Mouse (Mus musculus) hindlimb bud, embryonic 11.5 days (tissue): ENCODE measurements at regions not wholly inside any gene's neighbourhood (a gene's known extent, or its start where the extent isn't known, plus 50 kb on each side); places are given as distances from the start of the nearest gene placed in this dataset.
A peak's percentile ranks its signal among the peaks of the same experiment; 100 is the strongest.

Experiments
- DNase-seq: peaks from one replicate; pipeline ENCODE4 v3.0.0-alpha.2; 2012; ENCODE audit warnings: low read depth, low spot score; ENCODE audit errors: extremely low spot score

DNA sequence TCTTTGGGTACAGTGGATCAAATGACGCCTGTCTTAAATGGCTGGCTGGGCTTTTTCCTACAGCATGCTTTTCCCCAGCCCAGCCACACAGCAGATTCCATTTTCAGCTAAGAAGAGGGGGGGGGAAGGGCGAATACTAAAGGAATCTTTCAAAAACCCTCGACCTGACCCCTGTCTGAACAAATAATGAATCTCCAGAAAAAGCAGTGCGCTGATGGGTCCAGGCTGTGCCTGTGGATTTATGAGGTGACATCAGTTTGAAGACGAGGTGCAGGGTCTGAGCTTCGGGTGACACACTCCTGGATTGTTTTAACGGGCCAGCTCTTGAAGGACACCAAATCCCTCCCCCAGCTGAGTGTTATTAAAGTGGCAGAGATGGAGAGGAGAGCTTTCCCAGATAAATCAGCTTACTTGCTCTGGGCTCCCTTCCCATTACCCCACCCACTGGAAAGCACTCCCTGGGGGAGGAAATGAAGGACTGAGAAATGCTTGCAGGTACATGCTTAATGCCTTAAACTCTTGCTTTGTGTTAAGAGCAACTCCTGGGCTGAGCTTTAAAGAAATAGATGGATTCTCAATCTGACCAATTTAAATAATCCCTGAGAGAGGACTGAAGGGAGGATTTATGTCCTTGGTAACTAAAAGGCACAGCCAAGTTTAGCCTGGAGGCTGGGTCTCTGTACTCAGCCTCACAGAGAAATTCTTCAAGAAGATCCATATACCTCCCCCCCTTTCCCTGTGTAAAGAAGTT, 348.0 kb upstream of the Tnp1 start:
- DNase-seq = peak; percentile 92

- no peak for DNase-seq
Observed at GRCm38 (mm10) chr1:73362122-73362521, 346.4 kb upstream of the Tnp1 start.

GRCm38 (mm10) chr1:73361300-73361699, 345.6 kb upstream of the Tnp1 start:
- DNase-seq = no peak

GRCm38 (mm10) chr1:73354447-73354846, 338.7 kb upstream of the Tnp1 start:
- no peak for DNase-seq

DNA sequence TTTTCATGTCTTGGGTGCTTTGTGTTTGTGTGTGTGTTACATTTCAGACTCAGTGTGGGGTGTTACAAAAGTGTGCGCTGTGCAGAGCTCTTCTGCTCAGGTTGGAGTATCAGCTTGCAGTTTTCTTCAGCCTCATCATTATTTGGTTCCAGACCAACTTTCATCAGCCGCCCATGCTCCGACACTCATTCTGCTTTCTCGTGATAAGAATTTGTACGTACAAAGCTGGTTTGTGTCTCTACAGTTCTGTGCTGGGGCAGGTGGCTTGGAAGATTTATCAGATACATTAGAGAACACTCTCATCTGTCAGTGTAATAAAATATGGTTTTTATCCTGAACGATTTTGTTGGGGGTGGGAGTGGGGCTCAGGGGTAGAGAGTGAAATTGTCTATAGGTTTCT, 332.8 kb upstream of the Tnp1 start:
- DNase-seq = no peak

DNA sequence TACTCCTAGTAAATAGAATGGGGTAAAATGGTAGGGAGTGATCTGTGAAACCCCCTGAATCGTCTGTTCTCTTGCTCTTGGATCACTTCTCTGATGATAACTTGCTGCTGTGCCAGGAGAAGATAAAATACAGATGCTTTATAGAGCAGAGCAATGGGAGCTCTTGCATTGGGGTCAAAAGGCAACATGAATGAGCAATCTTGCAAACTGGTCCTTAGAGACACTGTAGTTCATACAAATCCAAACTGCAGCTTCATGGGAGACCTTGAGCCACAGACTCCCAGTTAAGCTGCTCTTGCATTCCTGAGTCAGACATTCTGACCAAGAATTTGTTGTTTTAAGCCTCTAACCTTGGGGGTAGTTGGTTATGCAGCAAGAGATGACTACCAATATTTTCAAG, 328.9 kb upstream of the Tnp1 start:
- DNase-seq = no peak

DNA sequence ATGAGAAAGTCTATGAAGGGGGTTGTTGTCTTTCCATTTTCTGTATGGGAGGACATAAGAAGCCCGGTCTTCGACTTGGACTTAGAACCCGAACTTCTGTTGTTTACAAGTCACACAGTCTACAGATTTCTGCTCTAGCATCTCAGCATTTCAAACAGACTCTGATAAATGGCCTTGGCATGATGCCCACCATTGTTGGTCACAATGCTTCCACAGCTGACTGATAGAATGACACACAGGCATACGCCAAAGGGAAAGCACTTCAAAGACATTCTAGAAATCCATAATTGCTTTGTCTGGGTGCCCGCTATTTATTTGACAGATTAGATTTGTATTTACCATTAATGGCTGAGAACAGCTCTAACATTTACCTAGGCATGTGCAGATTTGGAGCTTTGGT, 326.2 kb upstream of the Tnp1 start:
- DNase-seq = no peak

- DNase-seq = no peak
Observed at GRCm38 (mm10) chr1:73337401-73337800, 321.7 kb upstream of the Tnp1 start.

DNA sequence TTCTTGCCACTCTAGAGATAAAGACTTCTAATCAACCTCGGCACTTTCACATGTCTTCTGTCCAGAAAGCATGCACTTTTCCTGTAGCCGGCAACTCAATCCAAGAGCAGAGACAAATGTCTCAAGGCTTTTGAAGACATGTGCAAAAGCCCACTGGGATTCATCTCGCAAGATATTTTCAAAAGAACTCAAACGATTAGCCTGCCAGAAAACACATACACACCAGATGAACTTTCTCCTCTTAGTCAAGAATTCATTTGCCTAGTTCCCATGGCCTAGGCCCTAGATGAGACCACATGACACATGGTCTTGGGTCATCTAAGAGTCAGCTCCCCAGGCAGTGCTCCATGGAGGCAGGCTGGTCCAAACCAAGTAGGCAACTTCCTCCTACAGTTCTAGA, 293.8 kb upstream of the Tnp1 start:
- no peak for DNase-seq

DNA sequence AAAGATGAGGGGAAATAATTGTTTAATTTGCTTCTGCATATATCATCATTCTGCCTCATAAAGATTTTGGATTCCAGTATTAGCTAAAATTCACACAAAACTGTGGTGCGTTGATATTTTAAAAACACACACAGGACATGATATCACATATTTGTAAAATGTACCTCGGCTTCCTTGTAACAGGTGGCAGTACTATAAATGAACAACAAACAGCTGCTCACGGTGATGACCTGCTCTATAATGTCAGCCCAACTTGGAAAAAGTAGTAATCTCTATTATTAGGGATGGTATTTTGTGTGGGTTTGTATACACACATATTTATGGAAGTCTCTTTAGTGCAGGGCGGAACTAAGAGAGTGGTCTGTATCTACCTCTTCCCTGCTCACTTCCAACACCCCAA, 292.7 kb upstream of the Tnp1 start:
- DNase-seq = no peak

GRCm38 (mm10) chr1:73307194-73307593, 291.5 kb upstream of the Tnp1 start:
- DNase-seq = peak; percentile 46

DNA sequence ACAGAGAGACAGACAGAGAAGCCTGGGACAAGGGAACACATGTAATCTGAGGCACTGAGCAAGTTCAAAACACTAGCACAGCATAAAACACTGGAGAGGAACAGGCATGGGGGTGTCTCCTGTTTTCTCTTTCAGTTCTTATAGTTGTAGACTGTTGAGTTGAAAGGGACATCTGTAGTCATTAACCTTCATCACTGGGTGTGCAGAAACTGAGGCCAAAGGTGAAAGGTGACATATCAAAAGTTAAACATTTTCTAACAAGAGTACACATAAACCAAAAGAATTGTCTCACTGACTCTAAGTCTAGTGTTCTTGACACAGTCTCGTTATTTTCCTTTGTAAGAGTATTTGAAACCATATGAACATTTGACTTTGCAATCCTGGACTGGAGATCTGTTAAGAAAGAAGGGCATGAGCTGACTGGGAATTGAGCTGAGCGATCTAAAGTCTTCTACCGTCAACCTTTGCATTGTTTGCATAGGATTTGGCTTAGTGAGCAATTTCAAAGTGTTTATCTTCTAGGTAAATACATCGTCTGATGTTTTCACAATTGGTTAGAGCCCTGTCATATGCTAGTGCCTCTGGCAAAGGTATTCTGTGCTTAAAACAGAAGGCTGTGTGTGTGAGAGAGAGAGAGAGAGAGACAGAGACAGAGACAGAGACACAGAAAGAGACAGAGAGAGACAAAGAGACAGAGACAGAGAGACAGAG, 284.4 kb upstream of the Tnp1 start:
- DNase-seq = no peak

- DNase-seq = no peak
Observed at GRCm38 (mm10) chr1:73285342-73285741, 269.6 kb upstream of the Tnp1 start.

DNA sequence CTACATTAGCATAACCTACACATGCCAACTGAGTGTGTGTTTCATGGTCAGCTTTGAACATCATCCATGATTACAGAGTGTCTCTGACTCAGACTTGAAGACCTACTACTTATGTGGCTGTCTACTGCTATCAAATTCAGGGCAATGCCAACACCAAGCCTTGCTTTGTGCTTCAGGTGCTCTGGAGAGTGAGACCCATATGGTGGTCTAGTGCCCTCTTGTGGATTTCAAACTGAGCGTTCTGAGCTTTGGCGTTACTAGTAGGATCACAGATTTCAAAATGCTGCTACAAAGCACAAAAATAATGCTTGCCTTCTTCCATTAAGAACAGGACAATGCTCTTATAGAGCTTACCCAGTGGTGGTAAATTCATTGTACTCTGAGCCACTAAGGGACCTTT, 258.8 kb upstream of the Tnp1 start:
- no peak for DNase-seq

DNA sequence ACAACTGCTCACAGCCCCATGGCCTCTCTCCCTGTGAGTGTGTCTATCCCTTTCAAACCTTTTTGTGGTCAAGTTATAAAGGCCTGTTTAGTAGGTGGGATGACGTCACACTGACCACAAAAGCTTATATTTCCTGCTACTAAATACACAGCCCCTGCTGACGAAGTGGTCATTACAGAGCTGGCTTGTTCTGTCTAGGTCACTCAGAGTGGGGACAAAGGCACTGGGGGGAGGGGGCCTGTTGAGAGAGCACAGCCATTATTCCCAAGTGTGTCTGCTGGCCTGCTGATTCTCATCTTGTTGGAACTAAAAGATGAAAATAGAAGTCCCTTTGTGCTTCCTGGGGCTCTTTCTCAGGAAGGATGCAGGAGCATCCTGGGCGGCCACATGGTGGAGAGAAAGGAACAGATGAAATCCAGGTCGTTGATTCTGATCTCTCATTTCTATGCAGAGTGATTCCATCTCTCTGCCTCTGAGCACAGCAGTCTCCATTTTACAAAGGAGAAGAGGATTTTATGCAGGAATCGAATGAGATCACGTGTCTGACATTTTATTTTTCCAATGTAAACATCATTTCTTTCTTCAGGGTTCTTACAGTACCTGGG, 255.2 kb upstream of the Tnp1 start:
- no peak for DNase-seq

- no peak for DNase-seq
Observed at GRCm38 (mm10) chr1:73269051-73269755, 253.5 kb upstream of the Tnp1 start.

DNA sequence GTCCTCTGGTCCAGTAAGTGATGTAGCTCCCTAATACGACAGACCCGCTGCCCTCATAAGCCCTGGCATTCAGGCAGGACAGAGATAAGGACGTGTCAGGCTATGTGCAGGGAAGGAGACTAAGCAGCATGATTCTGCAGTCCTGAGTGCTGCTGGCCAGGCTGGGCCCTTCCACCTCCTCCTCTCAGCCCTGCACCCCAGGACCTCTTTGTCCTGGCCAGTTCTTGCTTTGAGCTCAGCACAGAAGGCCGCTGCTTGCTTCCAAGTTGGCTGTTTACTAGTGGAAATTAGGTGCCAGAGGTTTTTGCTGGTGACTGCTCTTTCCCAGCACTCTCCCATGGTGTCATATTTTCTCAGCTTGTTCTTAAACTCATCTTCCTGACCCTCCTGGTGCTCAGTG, 249.3 kb upstream of the Tnp1 start:
- DNase-seq = no peak

DNA sequence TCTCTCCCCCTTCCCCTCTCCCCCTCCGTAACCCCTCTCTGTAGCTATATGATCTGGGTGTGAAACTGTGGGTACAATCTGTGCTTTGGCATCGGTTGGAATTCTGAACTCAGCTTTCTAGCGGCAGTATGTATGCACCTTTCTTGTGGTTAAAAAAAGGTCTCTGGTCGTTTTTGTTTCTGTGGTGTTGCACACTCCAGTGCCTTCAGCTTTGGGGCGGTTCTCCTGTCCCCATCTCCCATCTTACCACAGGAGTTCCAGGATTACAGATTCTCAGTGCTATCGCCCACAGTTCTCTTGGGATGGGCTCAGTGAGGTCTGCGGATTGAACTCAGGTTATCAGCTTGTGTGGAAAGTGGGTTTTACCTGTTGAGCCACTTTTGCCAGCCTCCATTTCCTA, 248.5 kb upstream of the Tnp1 start:
- DNase-seq = no peak

DNA sequence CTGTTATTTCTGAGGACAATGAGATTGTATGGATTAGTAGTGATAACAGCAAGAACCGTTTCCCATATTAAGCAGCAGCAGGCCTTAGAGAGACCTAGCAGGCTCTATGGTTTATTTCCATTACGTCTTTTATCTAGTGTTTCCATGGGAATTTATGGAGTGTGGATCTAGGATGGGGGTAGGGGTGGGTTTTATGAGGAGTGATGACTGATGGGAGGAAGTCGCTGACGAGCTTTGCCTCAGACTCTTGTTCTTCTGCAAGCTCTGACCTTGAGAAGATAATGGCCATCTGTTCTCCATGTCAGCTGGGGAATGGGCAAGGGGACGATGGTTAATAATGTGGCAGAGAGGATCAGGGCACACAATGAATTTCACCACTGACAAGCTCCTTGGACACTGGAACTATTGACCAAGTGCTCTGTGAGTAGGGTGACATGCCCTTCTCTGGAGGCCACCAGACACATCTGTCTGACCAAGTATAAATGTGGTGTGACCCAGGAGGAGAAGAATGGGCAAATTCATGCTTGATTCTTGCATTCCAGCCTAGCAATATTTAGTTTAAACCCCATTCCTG, 243.9 kb upstream of the Tnp1 start:
- DNase-seq = no peak

- no peak for DNase-seq
Observed at GRCm38 (mm10) chr1:73257263-73257662, 241.6 kb upstream of the Tnp1 start.

DNA sequence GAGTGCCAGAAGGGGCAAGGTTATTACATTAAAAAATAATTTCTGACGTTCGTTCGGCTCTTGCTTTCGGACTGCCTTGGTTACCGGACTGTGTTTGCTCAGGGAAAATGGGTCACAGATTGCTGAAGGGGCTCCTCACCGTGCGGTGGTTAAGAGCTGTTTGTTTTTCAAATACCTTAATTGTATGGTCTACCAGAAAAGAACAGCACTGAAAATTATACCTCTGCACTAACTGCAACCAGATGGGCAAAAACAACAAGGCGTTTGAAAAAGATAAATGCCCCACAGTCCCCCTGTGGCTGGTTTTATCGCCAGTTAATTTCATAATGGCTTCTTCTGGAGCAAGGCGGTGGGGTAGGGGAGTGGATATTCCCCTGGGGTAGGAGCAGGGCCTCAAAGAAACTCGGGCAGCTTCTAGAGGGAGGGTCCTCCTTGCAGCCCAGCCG, 236.2 kb upstream of the Tnp1 start:
- DNase-seq = peak; percentile 30
